Mouse (Mus musculus) G1E (cell line): ENCODE measurements around the gene Gramd1b.

Experiments used
- CTCF ChIP-seq: IDR thresholded peaks from 2 replicates; pipeline ENCODE4 v1.5.1; 2012; ENCODE audit warnings: low read depth, low read length, inconsistent platforms, mixed read lengths
- GATA1 ChIP-seq: IDR thresholded peaks from 2 replicates; pipeline ENCODE4 v1.6.1; 2012; ENCODE audit warnings: borderline replicate concordance, low read length, inconsistent platforms, mixed read lengths
- POLR2AphosphoS5 ChIP-seq: IDR thresholded peaks from 2 replicates; pipeline ENCODE4 v1.6.1; 2012; ENCODE audit warnings: low read depth, low read length, inconsistent platforms; ENCODE audit not compliant: insufficient replicate concordance

DNA sequence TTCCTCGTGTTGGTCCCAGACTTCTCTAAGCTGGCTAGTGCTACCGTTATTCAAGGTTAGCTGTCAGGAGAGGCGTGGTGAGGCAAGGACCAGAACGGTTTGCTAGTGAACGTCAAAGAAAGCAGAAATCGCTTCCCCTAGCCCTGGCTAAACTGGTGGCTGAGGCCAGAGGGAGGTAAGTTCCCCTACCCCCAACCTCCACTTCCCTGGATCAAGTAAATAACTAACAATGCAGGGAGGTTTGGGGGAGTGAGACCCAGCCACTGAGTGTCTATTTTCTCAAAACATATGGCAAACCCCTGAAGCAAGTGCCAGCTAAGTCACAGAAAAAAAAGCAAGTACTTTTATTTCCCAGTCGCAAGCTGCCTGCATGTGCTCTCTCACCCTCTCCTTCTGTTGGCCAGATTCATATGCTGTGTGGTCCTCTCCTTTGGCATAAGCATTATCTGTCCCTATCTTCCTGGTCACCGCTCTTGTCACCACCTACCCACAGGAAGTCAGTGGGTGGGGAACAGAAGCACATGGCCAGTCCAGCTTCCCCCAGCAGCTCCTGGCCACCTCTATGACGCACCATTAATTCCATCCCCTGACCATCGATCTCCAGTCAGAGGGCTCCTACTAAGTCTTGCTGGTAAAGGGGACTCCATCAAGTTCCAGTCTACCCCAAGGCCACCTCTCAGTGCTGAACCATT is 186.2 kb downstream of the Gramd1b start:
- TF ChIP-seq GATA1 = no peak
- TF ChIP-seq CTCF = no peak
- TF ChIP-seq POLR2AphosphoS5 = no peak
